Mouse (Mus musculus): ENCODE data around the gene Ggt6. TPM values are rescaled to one million over a fixed set of nuclear protein-coding genes. Genes with fewer than 3 reads are reported as not detected.

Ggt6 gene
- total and polyA plus RNA-seq, 3 experiments = 0.04 TPM; not detected in 2

GRCm38 (mm10) chr11:72409649-72410385 lies 25.5 kb upstream of the Ggt6 start:
- peaks cover 8 to 33% of the 10 kb centered on the region in 2 experiments; a peak in 3 of 4 replicates for H3K4me1 ChIP-seq (ENCODE audit: control insufficient read depth in 1 of 2, insufficient read depth in 2 of 2, low read length in 2 of 2)
- no peak for TF ChIP-seq CTCF (IDR thresholded peaks at IDR 0.05 in 2 of 3, conservative IDR thresholded peaks at IDR 0.05 in 1 of 3; ENCODE audit: control insufficient read depth in 1 of 3, insufficient read depth in 1 of 3, low read depth in 2 of 3, low read length in 3 of 3, poor library complexity in 1 of 3, severe bottlenecking in 1 of 3)
- no peak for TF ChIP-seq MXI1 (IDR thresholded peaks at IDR 0.05; ENCODE audit: low read depth, low read length)
- no peak for TF ChIP-seq RCOR1 (IDR thresholded peaks at IDR 0.05; ENCODE audit: low read depth, low read length)
- TF ChIP-seq RAD21 (IDR thresholded peaks at IDR 0.05; ENCODE audit: low read depth, low read length) = no peak
- no peak for TF ChIP-seq MEF2A (IDR thresholded peaks at IDR 0.05; ENCODE audit: extremely low read depth, insufficient replicate concordance, low read depth, low read length, poor library complexity, severe bottlenecking)
- TF ChIP-seq UBTF (IDR thresholded peaks at IDR 0.05; ENCODE audit: borderline replicate concordance, insufficient read depth, low read depth, low read length) = no peak
- no peak for TF ChIP-seq ZNF384 (IDR thresholded peaks at IDR 0.05; ENCODE audit: low read depth, low read length)
- TF ChIP-seq HCFC1 (IDR thresholded peaks at IDR 0.05; ENCODE audit: low read depth, low read length) = no peak
- DNase-seq (ENCODE audit: low read depth, low spot score) = no peak
- no peaks in the 10 kb centered on the region for H3K9me3 ChIP-seq (replicated peaks; ENCODE audit: insufficient read depth, low read length)
- H3K4me3 ChIP-seq (ENCODE audit: control insufficient read depth in 1 of 2, insufficient read depth in 1 of 2, low read depth in 2 of 2, low read length in 2 of 2) = no peak overlapping the region
- no peaks in the 10 kb centered on the region for H3K27me3 ChIP-seq (ENCODE audit: control insufficient read depth in 1 of 2, insufficient read depth in 2 of 2, low read length in 2 of 2)
- H3K79me2 ChIP-seq (ENCODE audit: control insufficient read depth, insufficient read depth, low read length, poor library complexity) = no peaks in the 10 kb centered on the region
- H3K9ac ChIP-seq (ENCODE audit: control insufficient read depth, low read depth, low read length, poor library complexity, severe bottlenecking) = no peak overlapping the region
- no peak overlapping the region for H3K27ac ChIP-seq (ENCODE audit: control insufficient read depth, low read depth, low read length)
- H3K36me3 ChIP-seq (ENCODE audit: control insufficient read depth in 1 of 2, insufficient read depth in 2 of 2, low read length in 2 of 2) = peaks cover 0 to 14% of the 10 kb centered on the region in 2 experiments; a peak in 2 of 4 replicates

GRCm38 (mm10) chr11:72410521-72411092 lies 24.7 kb upstream of the Ggt6 start:
- Histone ChIP-seq H3K4me1 (ENCODE audit: control insufficient read depth in 1 of 2, insufficient read depth in 2 of 2, low read length in 2 of 2) (peaks cover 10 to 41% of the 10 kb centered on the region in 2 experiments; a peak in 3 of 4 replicates), H3K27me3 (ENCODE audit: control insufficient read depth in 1 of 2, insufficient read depth in 2 of 2, low read length in 2 of 2) (no peaks in the 10 kb centered on the region), H3K9me3 (replicated peaks; ENCODE audit: insufficient read depth, low read length) (no peaks in the 10 kb centered on the region), H3K36me3 (ENCODE audit: control insufficient read depth in 1 of 2, insufficient read depth in 2 of 2, low read length in 2 of 2) (peaks cover 0 to 21% of the 10 kb centered on the region in 2 experiments; a peak in 2 of 4 replicates), H3K79me2 (ENCODE audit: control insufficient read depth, insufficient read depth, low read length, poor library complexity) (no peaks in the 10 kb centered on the region), H3K9ac (ENCODE audit: control insufficient read depth, low read depth, low read length, poor library complexity, severe bottlenecking) (peak overlapping the region; percentile 1; the same call in 1 of the 2 replicates), H3K27ac (ENCODE audit: control insufficient read depth, low read depth, low read length) (no peak overlapping the region), H3K4me3 (ENCODE audit: control insufficient read depth in 1 of 2, insufficient read depth in 1 of 2, low read depth in 2 of 2, low read length in 2 of 2) (peak overlapping the region; percentile 62 to 77)
- no peak for TF ChIP-seq GATA1 (IDR thresholded peaks at IDR 0.05; ENCODE audit: low read depth, low read length)
- no peak for TF ChIP-seq POLR2AphosphoS5 (IDR thresholded peaks at IDR 0.05; ENCODE audit: borderline replicate concordance, low read depth, low read length)
- TF ChIP-seq USF2 (IDR thresholded peaks at IDR 0.05; ENCODE audit: borderline replicate concordance in 1 of 2, insufficient read depth in 1 of 2, low read depth in 1 of 2, low read length in 2 of 2) = no peak
- no peak for TF ChIP-seq TCF12 (IDR thresholded peaks at IDR 0.05; ENCODE audit: low read depth, low read length)
- TF ChIP-seq UBTF (IDR thresholded peaks at IDR 0.05; ENCODE audit: borderline replicate concordance, insufficient read depth, low read depth, low read length) = 0 out of 2 replicates have a peak, but pooled peaks have one; percentile 16
- TF ChIP-seq RAD21 (IDR thresholded peaks at IDR 0.05; ENCODE audit: low read depth, low read length) = peak; percentile 23
- TF ChIP-seq SMC3 (IDR thresholded peaks at IDR 0.05; ENCODE audit: low read depth, low read length) = peak; percentile 44; the same call in 1 of the 2 replicates
- no peak for TF ChIP-seq USF1 (IDR thresholded peaks at IDR 0.05; ENCODE audit: low read depth, low read length)
- TF ChIP-seq POLR2AphosphoS2 (IDR thresholded peaks at IDR 0.05; ENCODE audit: low read length) = no peak
- TF ChIP-seq CHD1 (IDR thresholded peaks at IDR 0.05; ENCODE audit: low read depth, low read length) = no peak
- no peak for TF ChIP-seq JUND (IDR thresholded peaks at IDR 0.05; ENCODE audit: low read depth, low read length)
- no peak for TF ChIP-seq EP300 (IDR thresholded peaks at IDR 0.05; ENCODE audit: low read depth in 1 of 2, low read length in 2 of 2)
- TF ChIP-seq CTCF (IDR thresholded peaks at IDR 0.05 in 2 of 3, conservative IDR thresholded peaks at IDR 0.05 in 1 of 3; ENCODE audit: control insufficient read depth in 1 of 3, insufficient read depth in 1 of 3, low read depth in 2 of 3, low read length in 3 of 3, poor library complexity in 1 of 3, severe bottlenecking in 1 of 3) = peak in 2 of 3 experiments; percentile 38 to 49; a peak in 3 of 6 replicates
- TF ChIP-seq ZKSCAN1 (IDR thresholded peaks at IDR 0.05; ENCODE audit: low read depth, low read length) = no peak
- no peak for TF ChIP-seq MYC (IDR thresholded peaks at IDR 0.05; ENCODE audit: low read depth, low read length)
- TF ChIP-seq MAFK (IDR thresholded peaks at IDR 0.05; ENCODE audit: borderline replicate concordance, low read depth, low read length) = no peak
- no peak for DNase-seq (ENCODE audit: low read depth, low spot score)

All from MEL (cell line).